Mouse (Mus musculus) CH12.LX (cell line): ENCODE results near the gene Gm4763.

Experiments
- CTCF ChIP-seq, 2 experiments: IDR thresholded peaks in 1 of 2; conservative IDR thresholded peaks in 1 of 2; 2 replicates each; pipeline ENCODE4 v1.5.1; 2011 to 2012; ENCODE audit warnings: low read depth in 2 of 2, low read length in 2 of 2, improper control_type of control experiment in 1 of 2, inconsistent platforms in 1 of 2, mild to moderate bottlenecking in 1 of 2, moderate library complexity in 1 of 2
- E2F4 ChIP-seq: IDR thresholded peaks from 2 replicates; pipeline ENCODE4 v1.6.1; 2011; ENCODE audit warnings: low read depth, low read length, improper control_type of control experiment; ENCODE audit not compliant: insufficient replicate concordance
- EP300 ChIP-seq: IDR thresholded peaks from 2 replicates; pipeline ENCODE4 v1.6.1; 2011; ENCODE audit warnings: low read length, improper control_type of control experiment
- GABPA ChIP-seq: IDR thresholded peaks from 2 replicates; pipeline ENCODE4 v1.6.1; 2012; ENCODE audit warnings: low read depth, low read length, improper control_type of control experiment, inconsistent platforms; ENCODE audit not compliant: insufficient replicate concordance
- JUND ChIP-seq: conservative IDR thresholded peaks from 2 replicates; pipeline ENCODE4 v1.6.1; 2011; ENCODE audit warnings: low read depth, low read length, improper control_type of control experiment
- POLR2A ChIP-seq: IDR thresholded peaks from 2 replicates; pipeline ENCODE4 v1.6.1; 2011; ENCODE audit warnings: low read depth, mild to moderate bottlenecking, improper control_type of control experiment, low read length
- TCF12 ChIP-seq: IDR thresholded peaks from 2 replicates; pipeline ENCODE4 v1.6.1; 2014; ENCODE audit warnings: low read depth, mild to moderate bottlenecking, inconsistent platforms, low read length, improper control_type of control experiment

- TF ChIP-seq CTCF (conservative IDR thresholded peaks at IDR 0.05 in 1 of 2, IDR thresholded peaks at IDR 0.05 in 1 of 2; ENCODE audit: low read depth in 2 of 2, low read length in 2 of 2) (no peak), POLR2A (no peak), JUND (no peak), EP300 (no peak), GABPA (no peak), E2F4 (no peak), TCF12 (no peak)
Measured at GRCm38 (mm10) chr7:24758520-24758919, 31.8 kb upstream of the Gm4763 start.
